Mouse (Mus musculus) forebrain, embryonic 12.5 days (tissue): ENCODE data around the gene Itm2c. TPM values are rescaled to one million over a fixed set of nuclear protein-coding genes. Genes with fewer than 3 reads are reported as not detected.

Experiments
- ATAC-seq: fragments of 200-750 bp; cut with Nextera tagmentation; 2 replicates; pipeline ENCODE4 v1.8.0; 2017; ENCODE audit warnings: moderate TSS enrichment; ENCODE audit not compliant: low FRiP score
- H3K27ac ChIP-seq: fragments of 300-500 bp; sonication (generic); 2 replicates; pipeline ENCODE4 v1.5.1; 2016; ENCODE audit warnings: mild to moderate bottlenecking
- H3K27me3 ChIP-seq: fragments of 300-500 bp; sonication (generic); 2 replicates; pipeline ENCODE4 v1.6.1; 2016; ENCODE audit warnings: mild to moderate bottlenecking
- H3K36me3 ChIP-seq: fragments of 300-500 bp; sonication (generic); replicated peaks from 2 replicates; pipeline ENCODE4 v1.6.1; 2016; ENCODE audit warnings: mild to moderate bottlenecking
- H3K4me1 ChIP-seq: fragments of 300-500 bp; sonication (generic); 2 replicates; pipeline ENCODE4 v1.6.1; 2016
- H3K4me2 ChIP-seq: fragments of 300-500 bp; sonication (generic); 2 replicates; pipeline ENCODE4 v1.6.1; 2016; ENCODE audit warnings: mild to moderate bottlenecking, moderate library complexity
- H3K4me3 ChIP-seq: fragments of 300-500 bp; sonication (generic); replicated peaks from 2 replicates; pipeline ENCODE4 v1.5.1; 2016; ENCODE audit warnings: mild to moderate bottlenecking
- H3K9ac ChIP-seq: fragments of 300-500 bp; sonication (generic); 2 replicates; pipeline ENCODE4 v1.6.1; 2016; ENCODE audit warnings: mild to moderate bottlenecking
- H3K9me3 ChIP-seq: fragments of 300-500 bp; sonication (generic); 2 replicates; pipeline ENCODE4 v1.6.1; 2016
- WGBS: fragments of 180-500 bp; shearing (Covaris S2); methylation state at CpG from one replicate; pipeline ENCODE4 v1.1.7; 2016; 5-methylcytosine and 5-hydroxymethylcytosine counted together
- polyA plus RNA-seq: library from polyadenylated mRNA; unstranded; fragments of >200 nt; fragmentation: Nextera tagmentation; extraction: Ambion mirVana; gene quantifications from 2 replicates; pipeline ENCODE4 v1.2.1, GENCODE M21; 2016

Gene Itm2c
- polyA plus RNA-seq, 1 experiment from 2014 or later = 116 TPM

GRCm38 (mm10) chr1:85928057-85928687, 34.1 kb downstream of the Itm2c start, which contains the start of gene 4933407L21Rik:
TSS of gene 4933407L21Rik (plus strand) at chr1:85928483.
- Histone ChIP-seq H3K4me2 (peak within 1 kb of the TSS; percentile 4; the same call in 1 of the 2 replicates), H3K27me3 (no peaks in the 10 kb centered on the region), H3K36me3 (no peaks in the 10 kb centered on the region), H3K27ac (peak within 1 kb of the TSS; percentile 88), H3K9me3 (no peaks in the 10 kb centered on the region), H3K4me3 (no peak within 1 kb of the TSS), H3K4me1 (peaks cover 30% of the 10 kb centered on the region), H3K9ac (no peak within 1 kb of the TSS)
- peak; percentile 92 for ATAC-seq
- WGBS = 18% methylated on average over 4 of the region's 4 CpGs

DNA sequence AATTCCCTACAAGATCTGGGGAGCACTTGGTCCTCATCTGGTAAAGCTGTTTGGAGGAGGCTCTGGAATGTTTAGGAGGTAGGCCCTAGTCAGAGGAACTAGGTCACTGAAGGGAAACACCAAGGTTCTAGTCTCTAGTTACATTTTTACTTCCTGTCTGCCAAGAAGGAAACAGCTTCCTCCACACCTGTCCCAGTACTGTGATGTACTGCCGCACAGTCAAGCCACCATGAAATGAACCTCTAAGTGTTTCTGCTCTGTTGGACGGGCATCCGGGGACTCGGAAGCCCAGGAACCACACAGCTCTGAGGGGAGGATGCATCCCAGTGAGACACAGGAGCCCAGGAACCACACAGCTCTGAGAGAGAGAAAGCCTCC, 34.6 kb downstream of the Itm2c start:
- no peak overlapping the region for H3K9ac ChIP-seq
- no peaks in the 10 kb centered on the region for H3K27me3 ChIP-seq

DNA sequence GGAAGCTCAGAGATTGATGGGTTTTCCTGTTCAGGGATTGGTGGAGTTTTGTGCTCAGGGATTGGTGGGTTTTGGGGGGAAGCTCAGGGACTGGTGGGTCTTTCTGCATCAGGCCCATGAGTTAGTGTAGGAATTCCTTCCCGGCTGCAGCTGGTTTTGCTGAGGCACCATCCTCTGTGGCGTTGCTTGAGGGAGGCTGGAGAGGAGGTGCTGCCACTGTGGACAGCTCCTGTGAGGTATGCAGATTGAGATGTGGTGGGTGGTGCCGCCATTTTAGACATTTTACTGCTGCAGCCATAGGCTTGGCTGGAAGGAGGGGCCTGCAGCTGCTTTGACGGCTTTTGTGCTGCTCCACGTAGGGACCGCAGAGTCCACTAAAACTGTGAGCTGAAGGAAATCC, 35.3 kb downstream of the Itm2c start:
- Histone ChIP-seq H3K4me2 (no peak overlapping the region), H3K9ac (no peak overlapping the region), H3K27ac (0 out of 2 replicates have a peak overlapping the region, but pooled peaks have one; percentile 88), H3K4me3 (no peak overlapping the region), H3K4me1 (peaks cover 43% of the 10 kb centered on the region), H3K27me3 (no peaks in the 10 kb centered on the region), H3K9me3 (no peaks in the 10 kb centered on the region), H3K36me3 (no peaks in the 10 kb centered on the region)
- WGBS = 87% methylated on average over 6 of the region's 6 CpGs
- no peak for ATAC-seq

More for the DNA sequence above, 34.6 kb downstream of the Itm2c start:
- H3K9me3 ChIP-seq = no peaks in the 10 kb centered on the region
- H3K4me1 ChIP-seq = peaks cover 35% of the 10 kb centered on the region
- ATAC-seq = peak; percentile 9; the same call in 1 of the 2 replicates
- H3K4me3 ChIP-seq = no peak overlapping the region
- peak overlapping the region; percentile 88 for H3K27ac ChIP-seq
- no peaks in the 10 kb centered on the region for H3K36me3 ChIP-seq
- peak overlapping the region; percentile 4; the same call in 1 of the 2 replicates for H3K4me2 ChIP-seq
- 71% methylated on average over 4 of the region's 4 CpGs for WGBS

- Histone ChIP-seq H3K27me3 (no peaks in the 10 kb centered on the region; the same call in 1 of the 2 replicates), H3K4me2 (no peak overlapping the region), H3K4me3 (no peak overlapping the region), H3K9me3 (no peaks in the 10 kb centered on the region), H3K4me1 (peaks cover 48% of the 10 kb centered on the region), H3K9ac (no peak overlapping the region), H3K27ac (no peak overlapping the region), H3K36me3 (no peaks in the 10 kb centered on the region)
- WGBS = 89% methylated on average over 5 of the region's 5 CpGs
- ATAC-seq = no peak
Observed at GRCm38 (mm10) chr1:85931170-85931569, 37.1 kb downstream of the Itm2c start.

GRCm38 (mm10) chr1:85933226-85933625, 39.1 kb downstream of the Itm2c start:
- Histone ChIP-seq H3K9me3 (no peaks in the 10 kb centered on the region), H3K4me1 (peaks cover 40% of the 10 kb centered on the region), H3K36me3 (no peaks in the 10 kb centered on the region), H3K4me3 (no peak overlapping the region), H3K9ac (no peak overlapping the region), H3K4me2 (peak overlapping the region; percentile 21; the same call in 1 of the 2 replicates), H3K27ac (peak overlapping the region; percentile 68), H3K27me3 (no peaks in the 10 kb centered on the region; the same call in 1 of the 2 replicates)
- 35% methylated on average over 7 of the region's 7 CpGs for WGBS
- 0 out of 2 replicates have a peak, but pooled peaks have one; percentile 7 for ATAC-seq

GRCm38 (mm10) chr1:85933631-85934465, 39.8 kb downstream of the Itm2c start:
- 20% methylated on average over 11 of the region's 11 CpGs for WGBS
- H3K9ac ChIP-seq = no peak overlapping the region; the same call in 1 of the 2 replicates

DNA sequence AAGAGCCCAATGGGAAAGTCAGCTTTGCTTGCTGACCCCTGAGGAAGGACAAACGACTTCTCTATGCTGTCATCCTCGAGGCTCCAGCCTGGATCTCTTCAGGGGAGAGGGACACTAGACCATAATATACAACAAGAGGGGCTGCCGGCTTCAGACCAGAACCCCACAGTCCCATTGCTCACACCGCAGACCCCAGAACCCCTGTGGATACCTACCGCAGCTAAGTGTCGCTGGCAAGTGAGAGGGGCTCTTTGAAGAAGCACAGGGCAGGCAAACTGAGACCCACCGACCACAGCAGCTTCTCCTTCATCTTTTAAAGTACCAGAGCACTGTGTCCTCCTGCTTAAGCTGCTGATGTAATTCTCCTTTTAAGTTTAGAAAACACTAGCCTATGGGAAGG, 40.5 kb downstream of the Itm2c start:
- no peak overlapping the region for H3K9ac ChIP-seq
- H3K4me1 ChIP-seq = peaks cover 27% of the 10 kb centered on the region
- WGBS = 18% methylated on average over 7 of the region's 7 CpGs
- no peak for ATAC-seq
- no peak overlapping the region for H3K4me3 ChIP-seq
- 0 out of 2 replicates have a peak overlapping the region, but pooled peaks have one; percentile 5 for H3K27ac ChIP-seq
- H3K36me3 ChIP-seq = no peaks in the 10 kb centered on the region
- no peaks in the 10 kb centered on the region for H3K9me3 ChIP-seq
- H3K27me3 ChIP-seq = no peaks in the 10 kb centered on the region; the same call in 1 of the 2 replicates
- no peak overlapping the region for H3K4me2 ChIP-seq

More at GRCm38 (mm10) chr1:85933631-85934465, 39.8 kb downstream of the Itm2c start:
- ATAC-seq = peak; percentile 69
- H3K4me3 ChIP-seq = no peak overlapping the region
- no peaks in the 10 kb centered on the region; the same call in 1 of the 2 replicates for H3K27me3 ChIP-seq
- H3K27ac ChIP-seq = peak overlapping the region; percentile 68
- no peaks in the 10 kb centered on the region for H3K36me3 ChIP-seq
- peak overlapping the region; percentile 21; the same call in 1 of the 2 replicates for H3K4me2 ChIP-seq
- H3K9me3 ChIP-seq = no peaks in the 10 kb centered on the region
- H3K4me1 ChIP-seq = peaks cover 34% of the 10 kb centered on the region

DNA sequence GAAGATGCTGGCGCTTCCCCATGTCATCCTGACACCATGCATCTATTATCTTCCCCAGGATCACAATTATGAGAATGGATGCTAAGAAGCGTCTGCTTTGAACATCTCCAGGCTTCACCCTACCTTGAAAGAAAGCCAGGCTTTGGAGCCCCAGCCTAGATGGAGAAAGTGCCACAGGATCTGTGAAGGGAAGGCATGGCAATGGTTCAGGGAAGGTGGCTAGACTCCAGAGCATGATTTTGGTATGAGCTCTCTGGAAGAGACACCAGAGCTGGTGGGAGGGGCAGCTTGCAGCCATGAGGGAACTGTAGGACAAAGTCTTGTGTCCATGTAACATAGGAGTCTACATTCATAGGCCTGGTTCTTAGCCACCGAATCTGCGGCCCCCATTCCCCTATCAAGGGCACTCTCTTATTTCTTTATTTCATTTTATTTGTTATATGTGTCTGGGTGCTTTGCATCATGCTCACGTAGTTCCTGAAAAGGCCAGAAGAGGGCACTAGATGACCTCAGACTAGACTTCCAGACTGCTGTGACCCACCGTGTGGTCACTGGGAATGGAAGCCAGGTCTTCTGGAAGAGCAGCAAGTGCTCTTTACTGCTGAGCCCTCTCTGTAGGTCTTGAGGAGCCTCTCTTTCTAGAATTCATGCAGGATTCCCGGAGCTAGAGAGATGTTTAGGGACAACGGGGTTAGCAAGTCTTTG, 41.2 kb downstream of the Itm2c start:
- Histone ChIP-seq H3K4me2 (no peak overlapping the region), H3K27ac (no peak overlapping the region), H3K36me3 (no peaks in the 10 kb centered on the region)

GRCm38 (mm10) chr1:85936265-85936664, 42.2 kb downstream of the Itm2c start:
- ATAC-seq = no peak
- Histone ChIP-seq H3K36me3 (no peaks in the 10 kb centered on the region), H3K27me3 (no peaks in the 10 kb centered on the region; the same call in 1 of the 2 replicates), H3K4me3 (no peak overlapping the region), H3K9ac (no peak overlapping the region), H3K27ac (no peak overlapping the region), H3K9me3 (no peaks in the 10 kb centered on the region), H3K4me2 (no peak overlapping the region), H3K4me1 (peaks cover 34% of the 10 kb centered on the region)
- WGBS = 90% methylated on average over 6 of the region's 6 CpGs

More for the DNA sequence above, 41.2 kb downstream of the Itm2c start:
- no peak for ATAC-seq
- no peak overlapping the region for H3K4me3 ChIP-seq
- H3K9ac ChIP-seq = no peak overlapping the region
- WGBS = 50% methylated on average over 8 of the region's 8 CpGs
- H3K9me3 ChIP-seq = no peaks in the 10 kb centered on the region
- H3K4me1 ChIP-seq = peaks cover 33% of the 10 kb centered on the region
- H3K27me3 ChIP-seq = no peaks in the 10 kb centered on the region; the same call in 1 of the 2 replicates

GRCm38 (mm10) chr1:85937323-85937722, 43.2 kb downstream of the Itm2c start:
- Histone ChIP-seq H3K9me3 (no peaks in the 10 kb centered on the region), H3K9ac (no peak overlapping the region), H3K27ac (no peak overlapping the region), H3K36me3 (no peaks in the 10 kb centered on the region), H3K4me1 (peaks cover 33% of the 10 kb centered on the region), H3K27me3 (no peaks in the 10 kb centered on the region; the same call in 1 of the 2 replicates), H3K4me3 (no peak overlapping the region), H3K4me2 (no peak overlapping the region)
- WGBS = 90% methylated on average over 1 of the region's 1 CpGs
- no peak for ATAC-seq

DNA sequence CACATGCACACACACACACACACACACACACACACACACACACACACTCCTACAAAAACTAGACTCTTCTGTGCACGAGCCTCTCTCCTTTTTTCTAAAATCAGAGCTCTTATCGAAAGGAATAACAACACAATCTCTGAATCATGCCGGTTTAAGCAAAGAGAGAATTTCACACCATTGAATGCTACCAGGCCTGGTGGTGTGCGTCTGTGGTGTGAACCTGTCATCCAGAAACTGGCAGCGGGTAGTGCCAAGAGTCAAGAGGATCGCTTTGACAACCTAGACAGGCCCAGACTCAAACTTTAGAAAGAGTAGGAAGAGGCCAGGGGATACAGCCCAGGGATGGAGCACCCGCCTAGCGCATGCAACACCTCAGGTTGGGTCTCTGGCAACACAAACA, 48.2 kb downstream of the Itm2c start:
- H3K4me1 ChIP-seq = peaks cover 7% of the 10 kb centered on the region; the same call in 1 of the 2 replicates
- H3K36me3 ChIP-seq = no peaks in the 10 kb centered on the region
- no peak overlapping the region for H3K27ac ChIP-seq
- H3K4me2 ChIP-seq = no peak overlapping the region
- 88% methylated on average over 8 of the region's 8 CpGs for WGBS
- no peak for ATAC-seq
- no peak overlapping the region for H3K4me3 ChIP-seq
- no peaks in the 10 kb centered on the region for H3K27me3 ChIP-seq
- H3K9me3 ChIP-seq = no peaks in the 10 kb centered on the region
- no peak overlapping the region for H3K9ac ChIP-seq
